Mouse (Mus musculus): ENCODE data around the gene Dnajb7.

GRCm38 (mm10) chr15:81368601-81369000 is 39.5 kb downstream of the Dnajb7 start:
- no peak for TF ChIP-seq GATA1 (IDR thresholded peaks at IDR 0.05; ENCODE audit: low read length)
- no peak for TF ChIP-seq TAL1 (IDR thresholded peaks at IDR 0.05; ENCODE audit: low read length)
